Mouse (Mus musculus) neural tube, embryonic 15.5 days (tissue): ENCODE data around the gene Nkapl. TPM values are rescaled to one million over a fixed set of nuclear protein-coding genes. Genes with fewer than 3 reads are reported as not detected.
A peak's percentile ranks its signal among the peaks of the same experiment; 100 is the strongest.

Experiments
- ATAC-seq: fragments of 200-750 bp; cut with Nextera tagmentation; 2 replicates; pipeline ENCODE4 v1.8.0; 2017; ENCODE audit warnings: mild to moderate bottlenecking, moderate TSS enrichment, moderate library complexity; ENCODE audit not compliant: low FRiP score
- H3K27ac ChIP-seq: fragments of 300-500 bp; sonication (generic); replicated peaks from 2 replicates; pipeline ENCODE4 v1.5.1; 2015; ENCODE audit warnings: mild to moderate bottlenecking, inconsistent platforms
- H3K27me3 ChIP-seq: fragments of 300-500 bp; sonication (generic); replicated peaks from 2 replicates; pipeline ENCODE4 v1.6.1; 2015; ENCODE audit warnings: inconsistent platforms
- H3K36me3 ChIP-seq: fragments of 300-500 bp; sonication (generic); 2 replicates; pipeline ENCODE4 v1.6.1; 2015; ENCODE audit warnings: inconsistent platforms
- H3K4me1 ChIP-seq: fragments of 300-500 bp; sonication (generic); 2 replicates; pipeline ENCODE4 v1.6.1; 2015; ENCODE audit warnings: inconsistent platforms
- H3K4me2 ChIP-seq: fragments of 300-500 bp; sonication (generic); 2 replicates; pipeline ENCODE4 v1.6.1; 2015; ENCODE audit warnings: inconsistent platforms, mild to moderate bottlenecking, moderate library complexity
- H3K4me3 ChIP-seq: fragments of 300-500 bp; sonication (generic); replicated peaks from 2 replicates; pipeline ENCODE4 v1.5.1; 2015; ENCODE audit warnings: mild to moderate bottlenecking, inconsistent platforms
- H3K9ac ChIP-seq: fragments of 300-500 bp; sonication (generic); replicated peaks from 2 replicates; pipeline ENCODE4 v1.6.1; 2015; ENCODE audit warnings: mild to moderate bottlenecking, inconsistent platforms
- H3K9me3 ChIP-seq: fragments of 300-500 bp; sonication (generic); replicated peaks from 2 replicates; pipeline ENCODE4 v1.6.1; 2016; ENCODE audit warnings: inconsistent platforms
- WGBS: fragments of 180-500 bp; shearing (Covaris S2); methylation state at CpG from one replicate; pipeline ENCODE4 v1.1.7; 2015; ENCODE audit warnings: mixed read lengths; 5-methylcytosine and 5-hydroxymethylcytosine counted together
- microRNA counts: library from miRNA; unstranded; fragments of <30 nt; microRNA quantifications from one replicate; lab custom pipeline; 2016
- microRNA-seq: library from miRNA; unstranded; fragments of <30 nt; microRNA quantifications from one replicate; pipeline ENCODE4, GENCODE M21; 2017
- polyA plus RNA-seq: library from polyadenylated mRNA; unstranded; fragments of >200 nt; fragmentation: Nextera tagmentation; extraction: Ambion mirVana; gene quantifications from 2 replicates; pipeline ENCODE4 v1.2.1, GENCODE M21; 2015

Nkapl gene
- polyA plus RNA-seq, 1 experiment from 2014 or later = 3.0 TPM

DNA sequence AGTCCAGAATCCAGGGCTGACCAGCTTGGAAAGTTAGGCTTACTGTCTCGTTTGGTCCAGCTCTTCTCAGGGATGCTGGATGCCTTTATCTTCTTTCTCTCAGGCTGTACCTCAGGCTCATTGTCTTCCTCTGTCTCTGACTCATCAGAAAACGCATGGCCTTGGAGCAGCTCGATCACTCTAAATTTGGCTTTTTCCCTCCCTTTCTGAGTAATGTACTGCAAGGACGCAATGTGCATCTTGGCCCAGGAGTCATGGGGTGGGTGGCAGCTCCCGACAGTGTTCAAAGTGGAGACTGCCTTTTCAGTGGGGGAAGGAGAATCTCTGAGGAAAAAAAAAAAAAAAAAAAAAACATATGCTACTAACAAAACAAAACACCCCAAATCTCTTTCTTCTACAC, 45.0 kb downstream of the Nkapl start:
- no peaks in the 10 kb centered on the region for H3K9me3 ChIP-seq
- no peak overlapping the region for H3K4me3 ChIP-seq
- no peak overlapping the region for H3K4me2 ChIP-seq
- no peak overlapping the region for H3K27ac ChIP-seq
- H3K27me3 ChIP-seq = no peaks in the 10 kb centered on the region
- no peak overlapping the region for H3K9ac ChIP-seq
- WGBS = 63% methylated on average over 5 of the region's 5 CpGs
- ATAC-seq = no peak
- H3K4me1 ChIP-seq = no peaks in the 10 kb centered on the region
- H3K36me3 ChIP-seq = no peaks in the 10 kb centered on the region; the same call in 1 of the 2 replicates

DNA sequence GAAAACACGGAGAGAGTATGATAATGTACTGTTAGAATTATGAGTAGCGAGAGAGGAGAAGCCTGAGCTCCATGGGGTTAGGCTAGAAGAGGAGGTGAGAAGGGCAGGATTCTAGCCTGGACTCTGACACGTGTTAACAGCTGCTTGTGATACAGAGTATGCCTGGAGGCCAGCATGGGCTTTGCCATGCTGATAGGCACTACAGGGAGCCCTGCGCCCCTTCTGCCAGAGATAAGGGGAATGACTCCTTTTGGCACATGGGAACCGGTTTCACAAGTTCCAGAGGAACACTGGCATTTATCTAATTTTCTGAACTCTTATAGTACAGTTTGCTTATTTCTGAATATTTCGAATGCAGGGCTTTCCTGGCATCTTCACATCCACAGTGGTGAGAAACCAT, 49.4 kb downstream of the Nkapl start:
- Histone ChIP-seq H3K4me2 (no peak overlapping the region), H3K27me3 (no peaks in the 10 kb centered on the region), H3K9me3 (no peaks in the 10 kb centered on the region), H3K9ac (no peak overlapping the region), H3K4me3 (no peak overlapping the region), H3K27ac (no peak overlapping the region), H3K4me1 (no peaks in the 10 kb centered on the region), H3K36me3 (no peaks in the 10 kb centered on the region)
- WGBS = 77% methylated on average over 6 of the region's 6 CpGs
- no peak for ATAC-seq

DNA sequence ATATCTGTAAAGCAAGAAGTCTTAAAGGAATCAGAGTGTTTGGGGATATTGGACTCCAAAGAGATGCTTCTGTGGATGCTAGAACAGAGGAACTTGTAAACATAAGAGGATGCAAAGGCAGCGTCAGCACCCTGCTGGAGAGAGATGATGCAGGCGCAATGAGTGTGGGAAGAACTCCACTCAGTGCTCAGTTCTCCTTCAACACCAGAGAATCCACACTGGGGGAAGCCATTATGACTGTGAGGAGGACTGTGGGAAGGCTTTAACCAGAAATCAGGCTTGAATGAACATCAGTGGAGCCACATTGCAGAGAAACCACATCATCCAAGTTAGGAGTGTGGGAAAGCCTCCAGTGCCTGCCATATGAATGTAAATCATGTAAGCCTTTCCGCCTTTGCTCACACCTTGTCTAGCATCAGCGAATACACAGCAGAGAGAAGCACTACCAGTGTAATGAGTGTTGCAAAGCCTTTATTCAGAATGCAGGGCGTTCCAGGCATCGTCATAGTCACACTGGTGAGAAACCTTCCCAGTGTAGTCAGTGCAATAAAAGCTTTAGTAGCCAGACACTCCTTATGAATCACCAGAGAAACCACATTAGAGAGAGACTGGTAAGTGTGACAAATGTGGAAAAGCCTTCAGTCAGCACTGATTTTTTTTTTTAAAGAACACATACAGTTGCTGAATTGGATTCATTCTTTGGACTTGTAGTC, 50.9 kb downstream of the Nkapl start:
- no peak overlapping the region for H3K27ac ChIP-seq
- 67% methylated on average over 6 of the region's 6 CpGs for WGBS
- H3K4me3 ChIP-seq = no peak overlapping the region
- no peak overlapping the region for H3K9ac ChIP-seq
- no peaks in the 10 kb centered on the region for H3K9me3 ChIP-seq
- no peak overlapping the region for H3K4me2 ChIP-seq
- ATAC-seq = no peak
- H3K36me3 ChIP-seq = no peaks in the 10 kb centered on the region
- no peaks in the 10 kb centered on the region for H3K27me3 ChIP-seq
- no peaks in the 10 kb centered on the region for H3K4me1 ChIP-seq

MicroRNAs encoded within 50 kb of the gene (microRNA counts, 519-probe panel; counts per million panel counts)
- 3,006 counts per million, percentile 72 among the panel's probes with 10 or more counts for microRNA mmu-miR-1896 (lab: Ali Mortazavi, UCI)

Small RNA genes within 50 kb of the gene (microRNA-seq; reads per million reads assigned to microRNA genes)
- gene Mir1896 = not detected

Other genes starting within 250 kb of the Nkapl start
- gene Gpx5, start 175.8 kb downstream of the Nkapl start, polyA plus RNA-seq = not detected in 2 replicates
- 0.24 and 0.27 TPM in 2 replicates for gene Gpx6, start 156.4 kb downstream of the Nkapl start, polyA plus RNA-seq
- not detected in 2 replicates for gene Olfr1367, start 121.6 kb downstream of the Nkapl start, polyA plus RNA-seq
- 12.4 and 13.0 TPM in 2 replicates for gene Zscan12, start 105.7 kb downstream of the Nkapl start, polyA plus RNA-seq
- 63.5 and 63.7 TPM in 2 replicates for gene Zkscan3, start 65.8 kb downstream of the Nkapl start, polyA plus RNA-seq
- 3.0 and 3.1 TPM in 2 replicates for gene Pgbd1, start 27.5 kb downstream of the Nkapl start, polyA plus RNA-seq
- 25.7 TPM in 2 replicates for gene Zscan26, start 14.8 kb downstream of the Nkapl start, polyA plus RNA-seq
- gene Zkscan4, start 10.4 kb upstream of the Nkapl start, polyA plus RNA-seq = 8.7 and 10.0 TPM in 2 replicates
- gene Gm10065, start 10.9 kb upstream of the Nkapl start, polyA plus RNA-seq = not detected in 2 replicates
- gene AK157302, start 26.7 kb upstream of the Nkapl start, polyA plus RNA-seq = 0.24 and 0.41 TPM in 2 replicates
- gene Gm11273, start 32.9 kb upstream of the Nkapl start, polyA plus RNA-seq = 8.5 and 9.7 TPM in 2 replicates
- gene Zkscan8, start 62.6 kb upstream of the Nkapl start, polyA plus RNA-seq = 4.3 and 4.9 TPM in 2 replicates
- 0.08 and 0.11 TPM in 2 replicates for gene Olfr1366, start 74.3 kb upstream of the Nkapl start, polyA plus RNA-seq
- 0.04 TPM in 2 replicates for gene Olfr1535, start 91.4 kb upstream of the Nkapl start, polyA plus RNA-seq
- not detected in 2 replicates for gene Olfr1364, start 113.2 kb upstream of the Nkapl start, polyA plus RNA-seq
- not detected in 2 replicates for gene Olfr1362, start 145.5 kb upstream of the Nkapl start, polyA plus RNA-seq
- gene Olfr11, start 174.0 kb upstream of the Nkapl start, polyA plus RNA-seq = 0.04 TPM in 1 of 2 replicates, not detected in the other
- gene Olfr1361, start 194.9 kb upstream of the Nkapl start, polyA plus RNA-seq = not detected in 2 replicates
- not detected in 2 replicates for gene Olfr1360, start 208.9 kb upstream of the Nkapl start, polyA plus RNA-seq
- gene Olfr1359, start 229.6 kb upstream of the Nkapl start, polyA plus RNA-seq = not detected in 2 replicates
- gene Hist1h2bl, start 247.6 kb upstream of the Nkapl start, polyA plus RNA-seq = not detected in 2 replicates
- gene Hist1h2ai, start 247.9 kb upstream of the Nkapl start, polyA plus RNA-seq = 7.9 and 9.5 TPM in 2 replicates
- 3.2 and 5.6 TPM in 2 replicates for gene Hist1h3h, start 249.2 kb upstream of the Nkapl start, polyA plus RNA-seq